Mouse (Mus musculus) urinary bladder, postnatal 14 days (tissue): ENCODE results near the gene Ptpro.

Experiments
- DNase-seq: peaks from one replicate; pipeline ENCODE4 v3.0.0; 2021; ENCODE audit warnings: low spot score

Gene Ptpro

DNA sequence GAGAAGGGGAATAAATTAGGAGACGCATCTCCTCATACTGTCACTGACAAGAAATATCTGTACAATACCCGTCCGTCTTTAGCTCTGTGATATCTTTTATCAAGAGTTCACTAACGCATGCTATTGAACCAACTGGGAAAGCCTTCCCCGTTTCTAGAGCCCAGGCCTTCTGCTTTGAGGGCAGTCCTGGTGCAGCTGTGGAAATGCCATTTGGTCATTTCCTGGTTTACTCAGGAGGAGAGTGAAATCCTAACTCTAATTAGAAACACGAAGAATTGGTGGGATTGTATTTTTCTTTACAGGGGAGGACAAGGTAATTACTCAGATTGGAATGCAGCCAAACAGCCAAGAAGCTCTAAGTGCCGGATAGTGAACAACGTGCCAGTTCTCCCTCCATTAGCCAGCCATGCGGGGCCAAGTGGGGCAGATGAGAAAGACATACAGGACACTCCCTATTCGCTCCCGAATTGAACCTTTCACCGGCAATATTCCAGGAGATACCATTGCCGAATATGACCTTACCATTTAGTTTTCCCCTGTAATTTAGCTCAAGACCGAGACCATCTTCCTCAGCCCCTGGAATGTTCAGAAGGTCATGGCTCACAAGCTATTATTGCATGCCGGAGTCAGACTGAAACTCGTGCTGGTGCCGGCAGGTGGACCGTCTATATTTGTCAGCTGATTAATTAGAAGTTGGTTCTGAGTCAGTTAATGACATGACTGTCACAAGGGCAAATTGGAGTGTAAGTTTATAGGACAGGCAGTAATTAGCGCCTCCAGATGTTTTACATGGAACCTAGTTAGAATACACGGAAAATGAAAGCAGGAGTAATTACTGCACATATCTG, 43.1 kb downstream of the Ptpro start:
- DNase-seq, result no peak

GRCm38 (mm10) chr6:137302561-137302960, 50.4 kb downstream of the Ptpro start:
- DNase-seq, result no peak

DNA sequence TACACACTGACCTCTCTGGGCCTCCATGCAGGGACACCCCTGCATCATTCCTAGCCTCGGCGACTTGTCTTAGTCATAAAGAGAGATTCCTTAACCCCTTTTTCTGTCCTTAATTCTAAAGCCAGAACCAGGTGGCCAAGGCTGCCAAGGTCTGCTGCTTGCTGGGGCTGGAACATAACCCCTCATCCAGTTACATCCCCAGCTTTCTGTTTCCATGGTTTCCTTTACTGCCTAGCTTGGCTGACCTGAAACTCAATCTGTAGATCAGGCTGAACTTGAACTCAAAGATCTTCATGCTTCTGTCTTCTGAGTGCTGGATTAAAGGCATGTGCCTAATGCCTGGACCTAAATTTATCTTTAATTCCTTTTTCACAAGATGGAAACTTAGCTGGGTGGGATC, 51.7 kb downstream of the Ptpro start:
- no peak for DNase-seq

GRCm38 (mm10) chr6:137315265-137315664, 63.1 kb downstream of the Ptpro start:
- no peak for DNase-seq

DNA sequence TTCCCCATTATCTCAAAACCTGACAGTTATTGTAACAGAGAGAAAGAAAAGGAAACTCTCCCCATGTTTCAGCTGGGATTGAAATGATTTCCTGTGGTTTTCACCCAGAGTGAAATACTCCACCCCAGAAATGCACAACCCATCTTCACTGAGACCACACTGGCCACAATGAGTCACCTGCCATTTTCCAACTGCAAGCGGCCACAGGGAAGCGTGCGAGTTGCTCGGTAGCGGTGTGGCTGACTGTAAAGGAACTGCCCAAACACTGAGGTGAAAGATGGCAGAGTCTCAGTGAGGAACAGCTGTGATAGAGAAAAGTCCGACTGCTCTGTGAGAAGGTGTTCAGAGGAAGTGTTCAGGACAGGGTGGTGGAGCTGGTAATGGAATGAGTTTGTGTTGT, 64.2 kb downstream of the Ptpro start:
- DNase-seq, result no peak

GRCm38 (mm10) chr6:137317509-137317908, 65.4 kb downstream of the Ptpro start:
- no peak for DNase-seq

DNA sequence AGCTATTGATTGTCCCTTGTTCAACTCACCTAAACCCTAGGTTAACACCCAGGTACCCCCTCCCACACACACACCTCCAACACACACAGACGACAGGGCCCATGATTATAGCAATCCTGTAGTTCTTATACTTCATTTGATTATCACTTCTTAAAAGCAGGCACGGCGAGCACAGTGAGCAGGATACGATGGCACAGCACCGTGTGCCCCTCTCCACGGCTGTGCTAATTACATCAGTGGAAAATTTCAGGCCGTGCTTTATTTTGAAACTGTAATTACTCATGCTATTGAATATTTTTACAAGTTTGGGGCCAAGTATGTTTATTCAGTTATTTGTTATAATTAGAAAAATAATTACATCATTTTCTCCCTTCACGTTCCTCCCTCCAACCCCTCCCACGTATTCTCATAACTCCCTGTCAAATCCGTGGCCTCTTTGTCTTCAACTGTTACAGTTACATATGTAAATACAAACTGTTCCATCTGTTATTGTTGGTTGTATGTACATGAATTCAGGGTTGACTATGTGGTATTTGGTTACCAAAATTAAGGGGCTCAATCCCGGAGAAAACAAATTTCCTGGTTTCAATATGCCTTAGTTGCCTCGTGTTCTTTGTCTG, 66.2 kb downstream of the Ptpro start:
- no peak for DNase-seq

- DNase-seq, result no peak
These were observed 67.5 kb downstream of the Ptpro start for GRCm38 (mm10) chr6:137319658-137320057.

GRCm38 (mm10) chr6:137327718-137328117, 75.6 kb downstream of the Ptpro start:
- DNase-seq, result no peak

GRCm38 (mm10) chr6:137328228-137328627, 76.1 kb downstream of the Ptpro start:
- DNase-seq, result no peak

DNA sequence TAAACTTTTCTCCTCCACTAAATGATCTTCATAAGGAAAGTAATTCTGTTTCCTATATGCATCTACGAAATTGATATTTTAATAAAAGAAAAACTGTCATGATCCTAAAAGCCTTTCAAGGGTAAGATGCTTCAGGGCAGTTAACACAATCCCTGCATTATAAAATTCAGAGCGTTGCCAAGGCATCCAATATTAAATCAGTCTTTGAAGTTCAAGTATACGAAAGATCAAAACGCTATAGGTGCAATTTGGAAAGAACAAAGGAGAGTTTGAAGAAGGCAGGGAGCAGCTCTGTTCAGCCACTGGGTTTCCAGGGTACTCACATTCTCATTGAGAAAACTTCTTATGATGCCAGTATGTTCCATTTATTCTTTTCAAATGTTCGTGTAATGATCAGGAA, 78.7 kb downstream of the Ptpro start:
- no peak for DNase-seq

- DNase-seq, result no peak
These were observed 79.7 kb downstream of the Ptpro start for GRCm38 (mm10) chr6:137331826-137332225.

DNA sequence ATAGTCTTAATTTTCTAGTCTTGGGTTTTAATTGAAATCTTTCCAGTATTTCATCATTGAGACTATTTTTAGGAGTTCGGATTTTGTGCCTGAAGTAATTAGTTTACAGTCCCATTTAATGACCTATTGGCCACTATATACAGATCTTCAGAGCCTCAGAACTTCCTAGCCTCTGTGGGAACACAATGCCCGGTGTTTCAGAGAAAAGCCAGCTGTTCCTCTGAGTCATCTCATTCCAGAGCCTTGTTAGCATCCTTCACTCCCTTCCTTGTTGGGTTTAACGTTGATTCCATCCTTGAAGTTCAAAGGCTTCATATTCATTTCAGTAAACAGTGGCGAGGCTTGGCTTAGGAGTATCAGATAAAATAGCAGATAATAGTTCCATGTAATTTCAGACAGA, 87.0 kb downstream of the Ptpro start:
- peak; percentile 11 for DNase-seq

DNA sequence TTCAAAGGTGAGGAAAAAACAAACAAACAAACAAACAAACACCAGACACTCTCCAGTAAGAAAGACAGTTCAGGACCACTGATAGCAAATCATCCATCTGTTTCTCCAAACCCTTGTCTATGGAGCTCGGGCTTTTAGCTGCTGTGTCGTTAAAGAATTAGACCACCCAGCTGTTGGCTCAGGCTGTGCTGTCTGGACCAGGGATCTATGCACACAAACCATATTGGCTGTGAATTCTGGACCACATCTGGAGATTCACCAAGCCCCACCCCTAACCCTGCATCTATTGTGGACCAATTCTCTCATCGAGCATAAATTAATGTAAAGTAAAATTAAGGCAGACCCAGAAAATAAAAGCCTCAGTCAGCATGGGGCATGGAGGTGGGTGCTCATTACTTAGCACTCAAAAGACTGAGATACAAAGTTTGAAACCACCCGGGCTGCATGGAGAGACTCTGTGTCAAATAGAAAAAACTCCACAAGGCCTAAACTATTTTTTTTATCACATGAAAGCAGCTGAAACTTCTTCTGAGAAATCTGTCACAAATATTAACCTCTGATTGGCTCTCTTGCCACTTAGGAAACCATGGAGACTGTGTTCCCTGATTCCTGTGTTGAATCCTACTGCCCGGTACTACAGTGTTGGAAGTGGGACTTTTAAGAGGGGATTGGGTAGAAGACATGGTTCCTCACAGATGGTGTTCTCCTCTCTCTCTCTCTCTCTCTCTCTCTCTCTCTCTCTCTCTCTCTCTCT, 91.7 kb downstream of the Ptpro start:
- DNase-seq, result no peak

DNA sequence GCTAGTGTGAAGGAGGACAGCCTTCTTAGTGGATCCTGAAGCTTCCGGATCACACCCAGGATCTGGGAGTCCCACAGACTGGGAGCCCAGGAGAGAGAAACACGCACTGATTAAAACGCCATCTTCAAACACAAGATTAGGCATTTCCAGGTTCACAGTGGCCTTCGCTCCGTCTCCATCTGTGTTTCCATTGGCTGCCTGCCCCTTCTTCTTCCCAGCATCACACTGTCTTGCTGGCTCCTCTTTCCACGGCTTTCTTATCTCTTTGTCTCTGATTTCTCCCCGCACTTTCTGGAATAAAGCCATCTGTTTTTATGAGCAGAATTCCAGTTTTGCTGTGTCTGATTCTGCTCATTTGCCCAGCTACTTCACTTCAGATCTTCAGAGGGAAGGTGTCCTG, 108.0 kb downstream of the Ptpro start:
- no peak for DNase-seq

- DNase-seq, result no peak
These were observed 110.1 kb downstream of the Ptpro start for GRCm38 (mm10) chr6:137362216-137362615.

- peak; percentile 48 for DNase-seq
These were observed 112.6 kb downstream of the Ptpro start for GRCm38 (mm10) chr6:137364681-137365080.

DNA sequence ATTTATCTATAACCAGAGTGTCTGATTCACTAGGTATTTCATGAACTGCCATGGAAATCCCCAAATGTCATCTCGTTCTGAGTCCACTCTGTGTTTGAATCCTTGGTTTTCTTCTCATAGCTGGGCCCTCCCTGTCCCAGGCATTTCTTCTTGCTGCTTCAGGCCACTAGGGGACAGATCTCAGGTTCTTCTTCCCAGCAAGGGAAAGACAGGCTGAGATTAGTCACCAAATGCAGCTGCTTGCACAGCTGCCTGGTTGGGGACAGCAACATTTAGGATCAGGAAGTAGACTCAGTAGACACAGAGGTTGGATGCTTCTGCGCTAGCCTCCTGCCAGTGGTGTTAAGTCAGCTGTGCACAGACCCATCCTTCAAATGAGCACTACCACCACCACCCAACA, 113.5 kb downstream of the Ptpro start:
- DNase-seq, result no peak

DNA sequence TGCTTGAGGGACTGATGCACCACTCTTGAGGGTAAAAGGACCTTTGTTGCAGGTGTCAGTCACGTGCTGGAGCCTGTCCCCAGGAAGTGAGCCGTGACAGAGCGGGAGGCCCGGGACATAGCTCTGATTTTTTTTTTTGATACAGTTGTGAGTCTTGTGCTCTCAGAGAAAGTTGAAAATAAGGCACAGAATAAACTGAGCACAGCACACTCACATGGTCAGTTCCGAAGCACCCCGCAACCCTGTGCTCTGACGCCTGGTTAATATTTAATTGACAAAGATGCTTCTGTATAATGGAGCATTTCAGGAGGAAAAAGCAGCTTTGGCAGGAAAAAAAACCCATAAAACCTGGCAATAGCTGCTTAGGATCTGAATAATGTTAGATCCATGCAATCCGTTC, 118.6 kb downstream of the Ptpro start:
- no peak for DNase-seq

- DNase-seq, result no peak
These were observed 119.3 kb downstream of the Ptpro start for GRCm38 (mm10) chr6:137371455-137371854.

- no peak for DNase-seq
These were observed 121.8 kb downstream of the Ptpro start for GRCm38 (mm10) chr6:137373920-137374319.

GRCm38 (mm10) chr6:137382546-137382945, 130.4 kb downstream of the Ptpro start:
- no peak for DNase-seq

GRCm38 (mm10) chr6:137386344-137386743, 134.2 kb downstream of the Ptpro start:
- DNase-seq, result no peak
